Mouse (Mus musculus): Measurements from ENCODE around the gene Tbc1d5. TPM values are rescaled to one million over a fixed set of nuclear protein-coding genes. Genes with fewer than 3 reads are reported as not detected.
"Not testable (repeated sequence)": the region's sequence is repeated elsewhere in the genome, so short reads cannot be mapped to it uniquely, and the experiment has no call there.

Tbc1d5 gene
- total RNA-seq, 2 experiments from 2014 or later, result 27.8 to 31.1 TPM

- DNase-seq (ENCODE audit: low spot score in 2 of 2), result no peak
Observed at GRCm38 (mm10) chr17:50753356-50754138, 425.6 kb downstream of the Tbc1d5 start.

DNA sequence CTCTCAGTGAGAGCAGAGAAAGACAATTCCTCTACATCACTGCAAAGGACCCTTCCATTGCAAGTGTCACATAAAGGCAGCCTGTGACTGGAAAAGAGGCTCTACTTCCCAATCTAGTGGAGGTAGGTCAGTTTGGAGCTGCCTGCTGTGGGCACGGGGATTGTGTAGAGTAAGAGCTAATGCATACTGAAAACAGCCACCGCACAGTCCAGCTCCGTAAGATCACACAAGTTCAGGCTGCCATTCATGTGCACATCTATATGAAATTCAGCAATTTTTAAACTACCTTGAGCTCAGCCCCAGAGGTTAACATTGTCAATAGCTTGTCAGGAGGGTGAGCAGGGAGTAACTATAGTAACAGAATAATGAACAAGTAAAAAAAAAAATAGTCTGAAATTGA lies 426.4 kb downstream of the Tbc1d5 start:
- no peak for DNase-seq (ENCODE audit: low spot score in 2 of 2)

GRCm38 (mm10) chr17:50751911-50752310 lies 427.2 kb downstream of the Tbc1d5 start:
- DNase-seq (ENCODE audit: low spot score in 2 of 2), result no peak

DNA sequence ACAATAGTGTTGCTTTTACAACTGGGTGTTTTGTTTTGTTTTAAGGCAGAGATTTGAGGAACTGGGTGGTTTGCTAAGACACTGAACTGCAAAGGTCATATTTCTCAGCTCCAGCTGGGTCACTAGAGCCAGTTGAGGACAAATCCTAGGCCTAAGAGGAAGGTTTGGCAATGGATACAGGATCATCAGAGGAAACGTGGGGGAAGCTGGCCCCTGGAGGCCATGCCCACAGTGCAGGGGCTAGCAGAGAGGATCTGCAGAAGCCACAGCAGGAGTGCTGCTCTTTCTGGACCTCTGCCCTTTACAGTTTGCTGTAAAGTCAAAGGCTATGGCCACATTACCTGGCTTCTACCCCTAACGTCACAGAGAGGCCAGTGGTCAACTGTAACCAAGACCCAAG lies 428.3 kb downstream of the Tbc1d5 start:
- no peak for DNase-seq (ENCODE audit: low spot score in 2 of 2)

- DNase-seq (ENCODE audit: low spot score in 2 of 2), result no peak
Observed at GRCm38 (mm10) chr17:50741386-50741785, 437.8 kb downstream of the Tbc1d5 start.

GRCm38 (mm10) chr17:50740804-50741203 lies 438.3 kb downstream of the Tbc1d5 start:
- DNase-seq (ENCODE audit: low spot score in 2 of 2), result no peak

GRCm38 (mm10) chr17:50738476-50738875 lies 440.7 kb downstream of the Tbc1d5 start:
- DNase-seq (ENCODE audit: low spot score in 2 of 2), result no peak

GRCm38 (mm10) chr17:50737068-50737467 lies 442.1 kb downstream of the Tbc1d5 start:
- DNase-seq (ENCODE audit: low spot score in 2 of 2), result no peak

GRCm38 (mm10) chr17:50735955-50736533 lies 443.1 kb downstream of the Tbc1d5 start:
- no peak for DNase-seq (ENCODE audit: low spot score in 2 of 2)

DNA sequence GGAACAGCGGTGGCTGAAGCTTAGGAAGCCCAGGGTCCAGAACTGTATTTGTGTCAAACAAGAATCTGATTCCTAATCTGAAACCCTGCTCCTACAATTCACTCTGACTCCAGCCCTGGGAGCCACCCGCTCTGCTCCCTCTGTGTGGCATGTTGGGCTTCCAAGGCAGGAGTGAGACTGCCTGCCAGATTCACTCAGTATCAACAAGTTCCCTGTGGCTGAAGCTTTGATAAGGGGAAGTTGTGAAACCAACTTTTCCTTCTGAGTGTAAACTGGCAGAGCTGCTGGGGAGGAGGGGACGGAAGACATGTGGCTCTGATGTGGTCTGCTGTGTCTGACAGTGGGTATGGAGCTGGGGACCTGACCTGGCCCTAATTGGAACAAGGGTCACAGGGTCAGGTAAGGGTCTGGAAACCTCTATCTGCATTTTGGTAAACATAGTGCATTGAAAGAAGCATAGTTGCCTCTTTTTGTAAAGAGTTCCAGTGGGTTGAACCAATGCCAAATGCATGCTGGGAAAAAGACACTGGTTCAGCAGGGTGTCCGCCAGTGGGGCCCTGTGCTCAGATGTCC lies 443.7 kb downstream of the Tbc1d5 start:
- DNase-seq (ENCODE audit: low spot score in 2 of 2), result no peak

DNA sequence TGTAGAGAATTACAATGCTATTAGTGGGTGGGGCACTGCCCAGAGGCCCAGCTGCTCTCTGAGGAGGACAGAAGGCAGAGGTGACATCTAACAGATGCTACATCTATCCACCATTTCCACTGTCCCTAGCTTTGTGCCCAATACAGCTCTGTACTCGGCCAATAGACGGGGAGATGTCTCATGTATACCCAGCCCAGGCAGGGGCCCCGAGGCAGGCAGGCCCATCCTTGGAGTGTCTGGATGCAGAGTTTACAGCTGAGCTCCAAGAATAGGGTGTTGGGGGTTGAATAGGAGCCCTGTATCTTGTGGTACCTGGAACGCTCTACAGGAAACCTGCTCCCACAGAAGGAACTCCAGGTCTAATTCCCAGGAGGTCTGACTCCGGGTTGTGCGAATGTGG lies 444.4 kb downstream of the Tbc1d5 start:
- DNase-seq (ENCODE audit: low spot score in 2 of 2), result no peak

- DNase-seq (ENCODE audit: low spot score in 2 of 2), result no peak
Observed at GRCm38 (mm10) chr17:50733390-50733789, 445.8 kb downstream of the Tbc1d5 start.

DNA sequence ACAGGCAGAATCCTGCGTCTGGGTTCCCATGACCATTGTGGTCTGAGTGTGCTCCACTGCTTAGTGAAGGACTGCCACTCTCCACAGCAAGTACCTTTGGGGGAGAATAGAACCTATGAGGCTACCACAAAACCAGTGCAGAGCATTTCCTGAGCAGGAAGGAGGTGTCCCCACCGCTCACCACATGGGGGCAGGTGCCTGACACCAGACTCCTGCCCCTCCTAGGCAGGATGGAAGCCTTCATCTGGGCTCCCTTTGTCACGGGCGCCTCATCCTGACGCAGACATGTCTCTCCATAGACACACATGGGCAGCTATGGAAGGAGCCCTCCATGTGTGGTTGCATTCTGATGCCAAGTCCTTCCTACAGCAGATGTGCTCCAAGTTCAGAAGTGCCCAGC lies 447.3 kb downstream of the Tbc1d5 start:
- DNase-seq (ENCODE audit: low spot score in 2 of 2), result no peak

DNA sequence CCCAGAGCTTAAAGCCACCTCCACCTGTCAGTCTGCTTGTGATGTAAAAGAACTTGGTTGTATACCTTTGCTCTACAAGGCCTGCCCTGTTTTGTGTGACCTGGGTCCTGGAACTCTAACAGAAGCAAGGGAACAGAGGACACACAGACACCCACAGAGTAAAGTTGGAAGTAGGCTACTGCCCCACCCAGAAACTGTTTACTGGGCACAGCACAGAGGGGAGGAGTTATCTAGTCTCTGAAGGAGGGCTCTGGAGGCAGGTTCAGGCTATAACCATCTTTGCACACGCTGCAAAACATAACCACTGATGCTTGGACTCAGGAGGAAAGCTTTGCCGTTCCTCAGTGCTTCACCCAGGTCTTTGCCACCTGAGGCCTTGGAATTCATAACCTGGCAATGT lies 448.3 kb downstream of the Tbc1d5 start:
- no peak for DNase-seq (ENCODE audit: low spot score in 2 of 2)

GRCm38 (mm10) chr17:50729577-50729976 lies 449.6 kb downstream of the Tbc1d5 start:
- DNase-seq (ENCODE audit: low spot score in 2 of 2), result no peak

- no peak for DNase-seq (ENCODE audit: low spot score in 2 of 2)
Observed at GRCm38 (mm10) chr17:50729031-50729430, 450.1 kb downstream of the Tbc1d5 start.

- no peak for DNase-seq (ENCODE audit: low spot score in 2 of 2)
Observed at GRCm38 (mm10) chr17:50726265-50726664, 452.9 kb downstream of the Tbc1d5 start.

- no peak for DNase-seq (ENCODE audit: low spot score in 2 of 2)
Observed at GRCm38 (mm10) chr17:50724376-50724775, 454.8 kb downstream of the Tbc1d5 start.

GRCm38 (mm10) chr17:50717586-50717985 lies 461.6 kb downstream of the Tbc1d5 start:
- DNase-seq (ENCODE audit: low spot score in 2 of 2), result no peak

- no peak for DNase-seq (ENCODE audit: low spot score in 2 of 2)
Observed at GRCm38 (mm10) chr17:50710497-50711222, 468.5 kb downstream of the Tbc1d5 start.

DNA sequence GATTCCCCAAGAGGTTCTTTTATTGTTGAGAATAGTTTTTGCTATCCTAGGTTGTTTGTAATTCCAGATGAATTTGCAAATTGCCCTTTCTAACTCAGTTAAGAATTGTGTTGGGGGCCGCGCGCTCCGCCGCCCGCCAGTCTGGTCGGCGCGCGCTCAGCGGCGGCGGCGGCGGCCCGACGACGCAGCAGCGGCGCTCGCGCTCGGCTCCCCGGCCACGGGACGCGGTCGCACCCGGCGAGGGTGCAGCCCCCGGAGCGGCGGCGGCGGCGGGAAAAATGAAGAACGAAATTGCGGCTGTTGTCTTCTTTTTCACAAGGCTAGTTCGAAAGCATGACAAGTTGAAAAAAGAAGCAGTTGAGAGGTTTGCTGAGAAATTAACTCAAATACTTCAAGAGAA lies 480.7 kb downstream of the Tbc1d5 start:
- not testable (repeated sequence) for DNase-seq (ENCODE audit: low spot score in 2 of 2)

- DNase-seq (ENCODE audit: low spot score in 2 of 2), result no peak
Observed at GRCm38 (mm10) chr17:50688135-50688534, 491.0 kb downstream of the Tbc1d5 start.
